Mouse (Mus musculus) lung, adult 2 months (tissue): ENCODE measurements around the gene Crhbp.

ENCODE experiments used
- CTCF ChIP-seq: fragments of 200-500 bp; IDR thresholded peaks from 2 replicates; pipeline ENCODE4 v1.5.1; 2011; ENCODE audit warnings: mild to moderate bottlenecking, low read length, control low read depth; ENCODE audit not compliant: insufficient read depth
- POLR2A ChIP-seq: fragments of 200-500 bp; IDR thresholded peaks from 2 replicates; pipeline ENCODE4 v1.6.1; 2011; ENCODE audit warnings: low read depth, mild to moderate bottlenecking, control low read depth, low read length, borderline replicate concordance; ENCODE audit errors: extremely low read depth

DNA sequence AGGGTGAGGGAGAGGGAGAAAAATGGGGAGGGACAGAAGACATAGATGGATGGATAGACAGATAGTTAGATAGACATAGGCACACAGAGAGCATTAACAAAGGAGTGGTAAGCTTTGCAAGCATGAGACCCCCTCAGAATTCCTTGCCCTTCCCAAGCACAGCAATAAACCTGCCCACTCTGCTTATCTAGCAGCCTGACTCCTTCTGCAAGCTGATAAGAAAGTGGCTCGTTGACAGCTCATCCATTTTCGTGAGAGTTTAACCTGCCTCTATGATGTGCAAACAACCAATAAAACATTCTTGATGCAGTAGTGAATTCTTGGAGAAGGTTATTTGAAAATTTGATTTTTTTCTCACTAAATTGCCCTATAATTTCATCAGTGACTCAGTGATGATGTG lies 32.5 kb downstream of the Crhbp start:
- TF ChIP-seq CTCF (no peak), POLR2A (no peak)
